Mouse (Mus musculus) c-Kit-positive CD71-positive TER-119-positive erythroid progenitor cells, embryonic 14.5 days (primary cell): ENCODE data around the gene Specc1l.
A peak's percentile ranks its signal among the peaks of the same experiment; 100 is the strongest.

Source experiments
- DNase-seq: peaks from one replicate; pipeline ENCODE4 v3.0.0-alpha.2; 2013; ENCODE audit warnings: low spot score

The Specc1l gene

DNA sequence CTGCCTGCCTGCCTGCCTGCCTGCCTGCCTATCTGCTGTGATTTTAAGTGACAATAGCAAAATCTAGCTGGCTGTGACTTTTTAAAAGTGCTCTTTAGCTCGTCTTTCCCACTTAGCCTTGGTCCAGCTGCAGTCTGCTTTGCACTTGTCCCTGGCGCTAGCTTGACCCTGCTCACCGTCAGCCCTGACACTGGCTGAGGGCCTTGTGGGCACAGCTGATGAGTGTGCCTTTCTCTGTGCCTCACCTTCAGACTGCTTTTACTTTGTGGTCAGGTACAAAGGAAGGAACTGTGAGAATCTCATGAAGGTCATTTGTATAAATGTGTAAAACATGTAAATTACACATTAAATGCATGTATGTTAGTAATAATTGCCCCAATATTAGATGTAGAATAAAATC lies 12.3 kb downstream of the Specc1l start:
- DNase-seq = no peak

DNA sequence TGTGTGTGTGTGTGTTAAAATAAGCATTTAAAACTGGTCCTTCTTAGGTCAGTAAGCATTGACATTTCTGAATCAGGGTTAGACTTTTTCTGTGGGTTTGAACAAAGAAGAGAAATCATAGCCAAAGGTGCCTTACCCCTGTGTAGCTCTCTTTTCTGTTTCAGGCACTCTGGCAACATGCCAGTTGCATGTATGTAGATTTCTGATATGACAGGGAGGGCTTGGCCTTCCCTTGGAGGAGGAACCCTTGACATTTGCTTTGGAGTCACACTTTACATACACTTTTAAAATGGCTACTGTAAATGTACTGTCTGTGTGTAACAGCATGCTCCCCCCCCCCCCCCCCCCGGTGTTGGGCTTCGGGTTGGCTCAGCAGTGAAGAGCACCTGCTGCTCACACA lies 12.8 kb downstream of the Specc1l start:
- no peak for DNase-seq

DNA sequence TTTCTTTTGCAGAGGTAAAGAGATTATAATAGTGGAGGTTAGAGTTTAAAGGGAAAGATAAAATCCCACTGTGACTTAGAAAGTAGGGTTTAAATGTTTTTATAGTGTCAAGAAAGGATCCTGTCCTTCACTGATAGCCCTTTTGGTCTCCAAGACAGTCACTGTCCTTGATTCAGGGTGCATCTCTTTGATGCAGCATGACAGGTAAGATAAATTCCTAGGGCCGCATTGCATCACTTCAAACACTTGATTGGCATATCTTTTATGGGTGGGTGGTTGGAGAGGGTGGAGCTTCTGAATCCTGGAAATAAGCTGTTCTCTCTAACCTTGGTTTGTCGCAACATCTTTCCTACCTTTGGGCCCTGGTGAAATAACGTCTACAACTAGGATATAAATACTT lies 15.5 kb downstream of the Specc1l start:
- no peak for DNase-seq

DNA sequence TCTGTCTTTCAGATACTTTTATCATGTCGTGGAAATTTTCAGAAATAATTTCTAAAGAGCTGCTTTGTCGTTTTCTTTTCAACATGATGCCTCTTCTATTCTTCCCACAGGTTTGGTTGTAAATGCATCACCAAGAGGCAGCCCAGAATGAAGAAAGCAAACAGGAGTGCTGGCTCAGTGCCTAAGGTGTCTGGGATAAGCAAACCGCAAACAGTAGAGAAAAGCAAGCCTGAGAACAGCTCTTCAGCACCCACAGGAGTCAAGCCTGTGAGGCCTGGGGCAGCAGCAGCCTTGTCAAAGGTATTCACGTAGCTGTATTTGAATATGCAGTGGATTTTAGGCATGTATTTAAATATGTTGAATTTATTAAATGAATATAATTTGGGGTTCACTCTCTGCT lies 18.7 kb downstream of the Specc1l start:
- DNase-seq = no peak

DNA sequence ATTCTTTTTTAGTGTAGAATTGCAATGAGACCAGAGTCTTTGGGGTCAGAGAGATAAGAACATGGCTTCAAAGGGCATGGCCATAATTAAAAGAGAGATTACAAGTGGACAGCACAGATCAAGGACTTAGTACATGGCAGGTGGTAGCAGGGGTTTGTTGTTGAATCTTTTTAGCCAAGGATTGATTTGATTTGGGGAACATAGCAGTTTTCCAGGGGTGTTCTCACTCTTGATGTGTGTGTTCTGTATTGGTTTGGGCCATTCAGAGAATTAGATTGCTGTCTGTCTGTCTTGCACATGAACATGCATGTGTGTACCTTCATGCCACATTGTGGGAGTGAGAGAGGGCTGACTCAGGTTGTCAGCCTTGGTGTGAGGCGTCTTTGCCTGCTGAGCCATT lies 20.0 kb downstream of the Specc1l start:
- DNase-seq = no peak

DNA sequence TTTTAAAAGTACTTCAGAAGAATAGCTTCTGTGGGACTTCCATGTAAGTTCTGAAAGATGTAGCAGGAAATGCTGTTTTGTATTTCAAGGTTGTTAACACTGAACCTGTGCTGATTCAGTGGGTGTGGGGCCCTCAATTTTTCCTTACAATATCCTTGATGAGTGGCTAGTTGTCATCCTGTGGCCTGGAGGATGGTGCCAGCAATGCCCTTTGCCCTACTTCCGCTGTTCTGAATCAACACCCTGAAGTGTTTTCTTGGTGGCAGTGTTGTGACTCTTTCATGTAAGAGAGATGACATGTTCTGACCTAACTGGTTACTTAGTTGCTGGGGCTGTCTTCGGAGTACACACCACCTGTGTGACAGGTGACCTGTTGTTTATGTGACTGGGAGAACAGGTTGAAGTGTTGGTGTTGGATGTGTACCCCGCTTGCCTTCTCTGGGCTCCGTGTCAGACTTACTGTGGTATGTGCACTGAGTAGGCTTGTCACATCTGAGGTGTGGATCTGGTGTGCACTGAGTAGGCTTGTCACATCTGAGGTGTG lies 20.8 kb downstream of the Specc1l start:
- DNase-seq = no peak

DNA sequence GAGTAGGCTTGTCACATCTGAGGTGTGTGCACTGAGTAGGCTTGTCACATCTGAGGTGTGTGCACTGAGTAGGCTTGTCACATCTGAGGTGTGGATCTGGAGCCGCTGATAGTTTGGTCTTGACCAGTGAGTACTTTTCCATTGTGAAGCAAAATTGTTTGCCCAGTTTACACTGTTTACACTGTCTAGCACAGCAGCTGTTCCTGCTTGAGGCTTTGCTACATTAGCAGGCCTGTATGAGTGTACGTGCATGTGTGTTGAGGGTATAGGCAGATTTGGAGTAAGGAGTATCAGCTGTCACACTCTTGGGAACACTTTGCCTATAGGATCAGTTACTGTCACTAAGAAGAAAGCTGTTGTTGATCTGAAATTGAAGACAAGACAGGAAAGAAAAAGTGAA lies 21.6 kb downstream of the Specc1l start:
- no peak for DNase-seq

DNA sequence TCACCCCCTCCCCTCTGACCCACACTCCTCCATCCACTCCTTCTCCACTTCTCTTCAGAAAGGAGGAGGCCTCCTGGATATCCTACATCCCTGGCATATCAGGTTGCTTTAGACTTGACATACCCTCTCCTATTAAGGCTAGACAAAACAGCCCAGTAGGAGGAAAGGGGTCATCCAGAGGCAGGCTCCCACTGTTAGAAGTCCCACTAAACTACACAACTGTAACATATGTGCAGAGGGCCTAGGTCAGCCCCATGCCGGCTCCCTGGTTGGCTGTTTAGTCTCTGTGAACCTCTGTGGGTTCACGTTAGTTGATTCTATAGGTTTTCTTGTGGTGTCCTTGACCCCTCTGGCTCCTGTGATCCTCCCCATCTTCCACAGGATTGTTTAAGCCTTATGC lies 23.9 kb downstream of the Specc1l start:
- no peak for DNase-seq

DNA sequence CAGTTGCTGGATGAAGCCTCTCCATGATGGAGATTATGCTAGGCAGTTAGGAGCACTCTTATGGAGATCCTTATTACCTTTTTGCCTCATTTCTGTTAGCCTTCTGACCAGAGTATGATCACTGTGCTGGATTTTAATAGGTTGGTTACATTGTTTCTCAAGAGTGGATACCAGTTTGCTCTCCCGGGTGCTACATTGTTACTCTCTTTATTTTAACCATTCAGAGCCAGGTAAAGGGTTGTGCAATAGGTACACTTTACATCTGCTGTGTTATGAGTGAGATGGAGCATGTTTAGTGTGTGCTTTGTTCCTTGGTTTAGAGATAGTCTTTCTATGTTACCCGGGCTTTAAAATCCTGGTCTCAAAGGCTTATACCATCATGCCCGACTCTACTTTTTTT lies 24.3 kb downstream of the Specc1l start:
- DNase-seq = no peak

DNA sequence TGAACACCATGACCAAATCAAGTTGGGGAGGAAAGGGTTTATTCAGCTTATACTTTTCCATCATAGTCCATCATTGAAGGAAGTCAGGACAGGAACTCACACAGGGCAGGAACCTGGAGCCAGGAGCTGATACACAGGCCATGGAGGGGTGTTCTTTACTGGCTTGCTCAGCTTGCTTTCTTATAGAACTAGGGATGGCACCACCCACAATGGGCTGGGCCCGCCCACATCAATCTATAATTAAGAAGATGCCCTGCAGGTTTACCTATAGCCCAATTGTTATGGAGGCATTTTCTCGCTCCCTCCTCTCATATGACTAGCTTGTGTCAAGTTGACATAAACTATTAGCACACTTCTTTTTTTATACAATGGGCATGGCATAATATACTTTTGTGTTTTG lies 25.3 kb downstream of the Specc1l start:
- DNase-seq = no peak

DNA sequence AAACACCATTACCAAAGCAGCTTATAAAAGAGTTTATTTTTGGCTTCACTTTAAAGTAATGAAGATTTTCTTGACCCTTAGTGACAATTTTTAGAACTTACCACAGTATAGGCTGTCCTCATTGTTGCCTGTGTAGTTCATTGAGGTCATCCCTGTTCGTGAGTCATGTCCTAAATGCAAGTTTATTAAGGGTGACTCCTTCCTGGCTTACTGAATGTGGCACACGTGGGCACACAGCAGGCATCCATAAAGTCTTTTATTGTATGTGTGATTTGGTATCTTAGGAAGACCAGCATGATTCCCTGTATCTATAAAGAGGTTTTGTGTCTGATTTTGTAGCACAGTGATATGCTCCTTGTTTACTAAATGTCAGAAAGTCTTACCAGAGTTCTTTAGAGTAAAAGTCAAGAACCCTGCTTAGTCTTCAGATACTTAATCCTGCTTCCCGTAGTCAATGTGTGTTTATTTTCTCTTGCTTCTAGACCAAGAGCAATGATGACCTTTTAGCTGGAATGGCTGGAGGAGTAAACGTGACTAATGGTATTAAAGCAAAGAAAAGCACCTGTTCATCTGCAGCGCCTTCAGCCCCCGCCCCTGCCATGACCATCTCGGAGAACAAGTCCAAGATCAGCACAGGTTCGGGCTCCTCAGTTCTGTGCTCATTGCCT lies 28.8 kb downstream of the Specc1l start:
- no peak for DNase-seq

DNA sequence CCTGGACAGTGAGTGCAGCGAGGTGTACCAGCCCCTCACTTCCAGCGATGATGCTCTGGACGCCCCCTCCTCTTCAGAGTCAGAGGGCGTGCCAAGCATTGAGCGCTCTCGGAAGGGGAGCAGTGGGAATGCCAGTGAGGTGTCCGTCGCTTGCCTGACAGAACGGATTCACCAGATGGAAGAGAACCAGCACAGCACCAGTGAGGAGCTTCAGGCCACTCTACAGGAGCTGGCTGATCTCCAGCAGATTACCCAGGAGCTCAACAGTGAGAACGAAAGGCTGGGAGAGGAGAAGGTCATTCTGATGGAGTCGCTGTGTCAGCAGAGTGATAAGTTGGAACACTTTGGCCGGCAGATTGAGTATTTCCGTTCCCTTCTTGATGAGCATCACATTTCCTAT lies 33.9 kb downstream of the Specc1l start:
- DNase-seq = no peak

DNA sequence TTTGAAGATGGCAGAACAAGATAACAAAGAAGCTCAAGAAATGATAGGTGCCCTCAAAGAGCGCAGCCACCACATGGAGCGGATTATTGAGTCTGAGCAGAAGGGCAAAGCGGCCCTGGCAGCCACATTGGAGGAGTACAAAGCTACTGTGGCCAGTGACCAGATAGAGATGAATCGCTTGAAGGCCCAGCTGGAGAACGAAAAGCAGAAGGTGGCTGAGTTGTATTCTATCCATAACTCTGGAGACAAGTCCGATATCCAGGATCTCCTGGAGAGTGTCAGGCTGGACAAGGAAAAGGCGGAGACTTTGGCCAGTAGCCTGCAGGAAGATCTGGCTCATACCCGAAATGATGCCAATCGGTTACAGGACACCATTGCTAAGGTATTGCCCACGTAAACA lies 34.5 kb downstream of the Specc1l start:
- no peak for DNase-seq

DNA sequence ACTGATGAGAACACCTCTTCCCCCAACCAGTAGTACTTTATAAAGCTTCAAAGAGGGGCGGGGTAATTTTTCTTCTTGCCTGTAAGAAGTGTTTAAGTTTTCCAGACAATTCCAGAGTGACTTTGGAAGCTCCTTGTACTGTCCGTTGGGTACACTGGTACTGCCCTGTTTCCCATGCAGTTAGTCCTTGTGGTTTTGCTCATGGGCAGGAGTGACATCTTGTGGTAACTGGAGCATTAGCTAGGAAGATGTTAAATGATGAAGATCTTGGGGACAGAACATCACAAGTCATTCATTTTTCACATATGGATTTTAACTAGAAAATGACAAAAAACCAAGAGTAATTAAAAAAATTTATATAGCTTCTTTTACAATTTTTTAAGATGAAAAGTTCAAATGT lies 39.1 kb downstream of the Specc1l start:
- no peak for DNase-seq

DNA sequence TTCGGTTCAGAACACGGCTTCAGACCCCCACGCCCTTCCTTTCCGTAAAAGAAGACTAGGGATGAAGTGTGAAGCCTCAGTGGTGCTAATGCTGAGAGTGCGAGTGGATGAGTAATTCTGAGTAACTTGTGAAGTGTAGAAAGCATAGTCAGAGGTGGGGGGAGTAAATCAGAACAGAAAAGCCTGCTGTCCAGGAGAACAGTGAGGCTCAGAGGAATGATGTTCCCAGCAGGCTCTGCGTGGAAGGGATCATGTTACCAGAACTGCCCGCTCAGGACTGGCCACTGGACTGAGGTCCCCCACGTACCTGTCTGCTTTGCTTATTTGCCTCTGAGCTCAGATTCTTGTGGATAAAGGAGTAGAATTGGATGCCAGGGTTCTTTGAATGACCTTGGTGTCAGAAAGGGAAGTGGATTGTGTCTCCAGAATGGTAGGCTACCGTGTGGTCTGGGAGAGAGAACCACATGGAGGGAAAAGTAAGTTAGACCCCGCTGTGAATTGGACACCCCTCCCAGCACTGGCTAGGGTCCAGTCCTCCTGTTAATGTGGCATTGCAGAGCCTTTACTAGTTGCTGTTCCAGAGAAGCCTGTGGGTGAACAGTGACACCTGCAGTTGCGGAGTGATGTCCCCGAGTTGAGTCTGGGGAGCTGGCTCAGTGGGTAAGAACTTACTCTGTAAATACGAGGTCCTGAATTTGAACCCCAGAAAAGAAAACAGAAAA lies 40.6 kb downstream of the Specc1l start:
- DNase-seq = no peak

DNA sequence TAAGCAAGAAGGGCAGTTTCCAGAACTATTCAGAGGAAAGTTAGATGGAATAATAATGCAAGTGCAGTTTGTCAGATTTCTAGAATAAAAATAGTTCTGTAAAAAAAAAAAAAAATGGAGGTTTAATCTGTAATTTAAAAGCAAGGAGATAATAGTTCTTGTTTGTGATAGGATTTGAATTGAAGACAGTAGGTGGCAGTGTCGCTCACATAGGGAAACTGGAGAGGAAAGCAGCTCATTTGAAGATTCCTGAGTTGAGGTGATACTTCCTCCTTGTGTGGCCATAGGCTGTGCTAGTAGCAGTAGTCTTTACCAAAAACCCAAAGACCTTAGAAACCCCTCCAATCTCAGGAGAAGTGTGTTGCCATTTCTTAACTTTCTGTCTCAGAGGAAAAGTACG lies 43.2 kb downstream of the Specc1l start:
- no peak for DNase-seq

DNA sequence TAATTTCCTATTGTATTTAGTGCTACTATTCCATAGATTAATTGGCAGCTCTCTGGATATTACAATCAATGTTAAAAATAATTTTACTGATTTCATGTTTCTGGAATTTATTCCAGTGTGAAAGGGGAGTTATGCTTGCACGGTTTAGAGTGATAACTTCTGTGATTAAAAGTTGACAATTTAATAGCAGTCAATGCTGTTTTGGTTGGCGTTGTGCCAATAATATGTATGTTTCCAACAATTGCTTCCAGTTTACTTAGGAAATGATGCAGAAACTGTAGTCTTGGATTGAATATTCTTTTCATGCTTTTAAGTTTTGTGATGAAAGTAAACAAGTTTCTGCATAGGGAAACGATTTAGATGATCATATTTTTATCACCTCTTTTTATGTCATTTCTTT lies 45.5 kb downstream of the Specc1l start:
- DNase-seq = no peak

DNA sequence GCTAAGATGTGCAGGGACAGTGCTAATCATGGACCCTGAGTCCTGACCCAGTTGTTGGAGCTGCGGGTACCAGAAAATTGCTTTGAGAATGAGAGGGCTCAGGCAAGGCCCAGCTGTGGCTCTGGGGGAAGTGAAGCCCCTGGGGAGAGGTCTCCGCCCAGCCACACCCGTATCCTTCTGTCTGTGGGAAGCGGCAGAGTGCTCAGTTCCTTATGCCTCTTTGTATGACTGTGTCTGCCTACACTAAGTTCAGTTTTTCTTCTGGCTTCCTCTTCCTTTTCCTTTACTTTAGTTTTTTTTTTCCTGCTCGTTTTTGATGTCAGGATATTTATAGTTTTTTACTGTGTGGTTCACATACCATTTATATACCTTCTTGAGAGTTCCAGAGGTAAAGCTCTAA lies 46.4 kb downstream of the Specc1l start:
- no peak for DNase-seq

DNA sequence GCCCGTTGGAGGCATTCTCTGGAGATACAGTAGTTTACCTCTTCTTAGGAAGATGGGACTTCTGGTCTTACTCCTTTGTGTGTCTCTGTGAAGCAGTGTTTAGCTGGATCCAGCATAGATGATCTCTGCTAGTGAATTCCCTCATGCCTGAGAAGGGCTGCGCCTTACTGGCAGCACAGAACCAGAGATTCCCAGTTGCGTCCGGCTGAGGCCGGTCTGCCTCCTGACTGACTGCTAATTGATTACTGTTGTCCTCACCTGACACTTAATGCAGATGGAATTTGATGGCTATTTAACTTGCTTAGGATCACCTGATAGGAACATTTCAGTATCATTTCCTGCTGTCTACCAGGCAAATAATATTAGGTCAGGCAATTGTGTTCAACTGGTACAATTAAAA lies 49.4 kb downstream of the Specc1l start:
- no peak for DNase-seq

DNA sequence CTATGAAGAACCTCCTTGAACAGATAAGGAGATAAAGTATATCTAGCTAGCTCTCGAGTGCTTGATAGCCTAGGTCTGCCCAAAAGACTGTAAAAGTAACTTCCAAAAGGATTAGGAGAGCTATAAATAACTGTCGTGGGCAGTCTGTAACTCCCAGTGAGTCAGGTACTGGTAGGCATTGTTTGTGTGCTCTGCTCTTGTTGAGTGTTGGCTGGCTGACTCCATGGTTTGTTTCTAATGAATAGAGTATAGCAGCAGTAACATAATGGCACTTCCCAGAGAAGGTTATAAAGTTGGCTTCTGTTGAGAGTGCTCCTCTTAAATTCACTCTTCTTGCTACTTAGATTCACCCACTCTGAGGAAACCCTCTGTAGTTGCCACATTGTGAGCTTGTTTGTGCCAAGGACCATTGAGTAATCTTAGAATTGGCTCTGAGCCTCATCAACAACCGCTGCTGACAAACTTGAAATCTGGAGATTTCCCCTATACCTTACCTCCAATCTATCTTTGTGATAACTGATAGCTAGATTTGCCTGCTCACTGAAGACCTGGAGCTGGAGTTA lies 53.2 kb downstream of the Specc1l start:
- DNase-seq = no peak

DNA sequence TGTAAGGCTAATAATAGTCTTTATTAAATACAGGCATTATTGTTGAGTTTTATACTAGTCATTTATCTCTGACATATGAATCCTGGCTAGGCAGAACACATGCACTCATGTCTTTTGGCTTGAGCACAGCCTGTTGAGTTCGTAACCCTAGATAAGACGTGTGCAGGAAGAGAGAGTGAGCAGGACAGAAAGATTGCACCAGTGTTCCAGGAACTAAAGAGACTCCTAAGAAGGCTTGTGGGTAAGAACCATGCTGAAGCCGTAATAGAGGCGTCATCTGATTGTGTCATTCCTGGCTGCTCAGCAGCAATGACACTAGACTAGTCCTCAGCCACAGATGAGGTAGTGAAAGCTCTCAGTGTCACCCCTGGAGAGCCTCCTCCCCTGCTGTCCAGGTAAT lies 61.1 kb downstream of the Specc1l start:
- DNase-seq = peak; percentile 34

DNA sequence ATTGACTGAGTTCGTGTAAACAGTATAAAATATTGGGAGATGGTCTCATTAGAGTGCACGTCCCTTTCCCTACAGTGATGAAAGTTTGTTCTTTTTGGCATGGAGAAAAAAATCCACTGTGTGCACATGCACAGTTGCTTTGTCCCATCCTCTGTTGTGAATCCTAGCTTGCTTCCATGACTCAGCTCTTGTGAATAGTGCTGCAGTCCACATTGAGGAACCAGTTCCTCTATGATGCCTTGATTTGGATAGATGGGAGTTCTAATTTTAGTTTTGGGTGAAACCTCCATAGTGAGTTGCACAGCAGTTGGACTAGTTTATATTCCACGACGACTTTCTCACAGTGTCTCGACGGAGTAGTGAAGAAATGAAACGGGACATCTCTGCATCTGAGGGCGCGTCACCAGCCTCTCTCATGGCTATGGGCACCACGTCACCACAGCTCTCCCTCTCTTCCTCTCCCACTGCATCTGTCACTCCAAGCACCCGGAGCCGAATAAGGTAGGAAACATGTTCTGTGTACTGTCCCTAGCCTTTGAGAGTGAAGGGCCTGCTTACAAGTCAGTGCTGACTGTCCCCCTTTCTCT lies 64.6 kb downstream of the Specc1l start:
- no peak for DNase-seq

DNA sequence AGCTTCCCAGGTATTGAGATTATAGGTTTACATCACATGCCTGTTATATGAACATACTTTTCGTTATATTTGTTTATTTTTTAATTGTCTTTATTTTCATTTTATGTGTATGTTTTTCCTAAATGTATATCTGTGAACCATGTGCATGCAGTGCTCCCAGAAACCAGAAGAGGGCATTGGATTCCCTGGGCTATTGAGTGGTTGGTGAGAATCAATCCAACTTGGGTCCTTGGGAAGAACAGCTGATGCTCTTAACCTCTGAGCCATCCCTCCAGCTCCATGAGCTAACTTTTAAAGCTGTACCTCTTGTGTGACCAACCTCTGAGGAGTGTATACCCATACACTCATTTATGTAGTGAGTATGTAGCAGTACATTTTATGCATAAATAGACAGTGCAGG lies 65.6 kb downstream of the Specc1l start:
- DNase-seq = no peak
